Mouse (Mus musculus): ENCODE measurements at regions not wholly inside any gene's neighbourhood (a gene's known extent, or its start where the extent isn't known, plus 50 kb on each side); places are given as distances from the start of the nearest gene placed in this dataset.

GRCm38 (mm10) chr4:54646033-54646432 is 298.8 kb upstream of the Zfp462 start:
- DNase-seq (ENCODE audit: low spot score) = no peak

GRCm38 (mm10) chr4:54646459-54646858 is 298.4 kb upstream of the Zfp462 start:
- no peak for TF ChIP-seq POLR2A (IDR thresholded peaks at IDR 0.05; ENCODE audit: borderline replicate concordance, extremely low read depth, insufficient read depth, insufficient read length)
- no peak for ATAC-seq (ENCODE audit: low FRiP score, low read depth)
- 74% methylated on average over 8 of the region's 8 CpGs for WGBS

More at GRCm38 (mm10) chr4:54646033-54646432, 298.8 kb upstream of the Zfp462 start:
- Histone ChIP-seq H3K9me3 (ENCODE audit: control insufficient read depth, low read length) (no peaks in the 10 kb centered on the region), H3K36me3 (ENCODE audit: control insufficient read depth, insufficient read depth, low read length) (no peaks in the 10 kb centered on the region), H3K4me1 (ENCODE audit: control insufficient read depth, insufficient read depth, low read length) (no peaks in the 10 kb centered on the region), H3K4me2 (replicated peaks; ENCODE audit: low read depth, low read length, severe bottlenecking) (no peak overlapping the region), H3K27me3 (ENCODE audit: control insufficient read depth, insufficient read depth, low read length) (no peaks in the 10 kb centered on the region), H3K9ac (ENCODE audit: low read depth, low read length, severe bottlenecking) (no peak overlapping the region), H3K27ac (replicated peaks; ENCODE audit: low read depth, low read length) (no peak overlapping the region), H3K4me3 (replicated peaks; ENCODE audit: low read length) (no peak overlapping the region)
- no peak for TF ChIP-seq POLR2A (IDR thresholded peaks at IDR 0.05; ENCODE audit: borderline replicate concordance, extremely low read depth, insufficient read depth, insufficient read length)
- 84% methylated on average over 11 of the region's 11 CpGs for WGBS
- ATAC-seq (ENCODE audit: low FRiP score, low read depth) = no peak

DNA sequence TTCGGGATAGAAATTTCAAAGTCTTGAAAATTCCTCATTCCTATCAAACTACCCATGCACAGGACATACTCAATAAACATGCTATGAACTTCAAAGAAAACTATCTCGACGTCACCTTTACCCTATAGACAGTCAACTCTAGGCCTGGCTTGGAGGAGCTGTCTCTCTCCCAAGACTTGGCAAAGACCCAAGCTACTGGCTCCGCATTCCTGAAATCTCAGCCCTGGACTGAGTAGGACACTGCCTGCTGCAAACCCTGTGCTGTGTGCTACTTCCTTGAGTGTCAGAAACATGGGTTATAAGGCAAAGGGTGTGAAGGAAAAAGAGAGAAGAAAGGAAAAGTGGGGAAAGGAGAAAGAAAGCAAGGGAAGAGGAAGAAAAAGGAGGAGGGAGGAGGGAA is 296.6 kb upstream of the Zfp462 start:
- 73% methylated on average over 4 of the region's 4 CpGs for WGBS
- H3K9me3 ChIP-seq (ENCODE audit: control insufficient read depth, low read length) = no peaks in the 10 kb centered on the region
- ATAC-seq (ENCODE audit: low FRiP score, low read depth) (no peak), DNase-seq (ENCODE audit: low spot score) (no peak)
- no peak overlapping the region for H3K27ac ChIP-seq (replicated peaks; ENCODE audit: low read depth, low read length)
- H3K4me3 ChIP-seq (replicated peaks; ENCODE audit: low read length) = no peak overlapping the region
- no peaks in the 10 kb centered on the region for H3K36me3 ChIP-seq (ENCODE audit: control insufficient read depth, insufficient read depth, low read length)
- no peak overlapping the region for H3K9ac ChIP-seq (ENCODE audit: low read depth, low read length, severe bottlenecking)
- no peak for TF ChIP-seq POLR2A (IDR thresholded peaks at IDR 0.05; ENCODE audit: borderline replicate concordance, extremely low read depth, insufficient read depth, insufficient read length)
- H3K27me3 ChIP-seq (ENCODE audit: control insufficient read depth, insufficient read depth, low read length) = no peaks in the 10 kb centered on the region
- H3K4me2 ChIP-seq (replicated peaks; ENCODE audit: low read depth, low read length, severe bottlenecking) = no peak overlapping the region
- H3K4me1 ChIP-seq (ENCODE audit: control insufficient read depth, insufficient read depth, low read length) = 0 out of 2 replicates have a peak, but pooled peaks cover 9% of the 10 kb centered on the region

More at GRCm38 (mm10) chr4:54646459-54646858, 298.4 kb upstream of the Zfp462 start:
- H3K9ac ChIP-seq (ENCODE audit: low read depth, low read length, severe bottlenecking) = no peak overlapping the region
- H3K27me3 ChIP-seq (ENCODE audit: control insufficient read depth, insufficient read depth, low read length) = no peaks in the 10 kb centered on the region
- H3K36me3 ChIP-seq (ENCODE audit: control insufficient read depth, insufficient read depth, low read length) = no peaks in the 10 kb centered on the region
- no peak for DNase-seq (ENCODE audit: low spot score)
- no peak overlapping the region for H3K4me3 ChIP-seq (replicated peaks; ENCODE audit: low read length)
- no peak overlapping the region for H3K4me2 ChIP-seq (replicated peaks; ENCODE audit: low read depth, low read length, severe bottlenecking)
- no peaks in the 10 kb centered on the region for H3K4me1 ChIP-seq (ENCODE audit: control insufficient read depth, insufficient read depth, low read length)
- no peaks in the 10 kb centered on the region for H3K9me3 ChIP-seq (ENCODE audit: control insufficient read depth, low read length)
- no peak overlapping the region for H3K27ac ChIP-seq (replicated peaks; ENCODE audit: low read depth, low read length)

GRCm38 (mm10) chr4:54651646-54652110 is 293.2 kb upstream of the Zfp462 start:
- H3K27me3 ChIP-seq (ENCODE audit: control insufficient read depth, insufficient read depth, low read length) = no peaks in the 10 kb centered on the region
- H3K36me3 ChIP-seq (ENCODE audit: control insufficient read depth, insufficient read depth, low read length) = no peaks in the 10 kb centered on the region
- H3K4me1 ChIP-seq (ENCODE audit: control insufficient read depth, insufficient read depth, low read length) = 0 out of 2 replicates have a peak, but pooled peaks cover 10% of the 10 kb centered on the region
- ATAC-seq (ENCODE audit: low FRiP score, low read depth) (no peak), DNase-seq (ENCODE audit: low spot score) (no peak)
- H3K4me2 ChIP-seq (replicated peaks; ENCODE audit: low read depth, low read length, severe bottlenecking) = no peak overlapping the region
- no peak overlapping the region for H3K9ac ChIP-seq (ENCODE audit: low read depth, low read length, severe bottlenecking)
- H3K9me3 ChIP-seq (ENCODE audit: control insufficient read depth, low read length) = no peaks in the 10 kb centered on the region
- no peak overlapping the region for H3K27ac ChIP-seq (replicated peaks; ENCODE audit: low read depth, low read length)
- no peak for TF ChIP-seq POLR2A (IDR thresholded peaks at IDR 0.05; ENCODE audit: borderline replicate concordance, extremely low read depth, insufficient read depth, insufficient read length)
- H3K4me3 ChIP-seq (replicated peaks; ENCODE audit: low read length) = no peak overlapping the region

DNA sequence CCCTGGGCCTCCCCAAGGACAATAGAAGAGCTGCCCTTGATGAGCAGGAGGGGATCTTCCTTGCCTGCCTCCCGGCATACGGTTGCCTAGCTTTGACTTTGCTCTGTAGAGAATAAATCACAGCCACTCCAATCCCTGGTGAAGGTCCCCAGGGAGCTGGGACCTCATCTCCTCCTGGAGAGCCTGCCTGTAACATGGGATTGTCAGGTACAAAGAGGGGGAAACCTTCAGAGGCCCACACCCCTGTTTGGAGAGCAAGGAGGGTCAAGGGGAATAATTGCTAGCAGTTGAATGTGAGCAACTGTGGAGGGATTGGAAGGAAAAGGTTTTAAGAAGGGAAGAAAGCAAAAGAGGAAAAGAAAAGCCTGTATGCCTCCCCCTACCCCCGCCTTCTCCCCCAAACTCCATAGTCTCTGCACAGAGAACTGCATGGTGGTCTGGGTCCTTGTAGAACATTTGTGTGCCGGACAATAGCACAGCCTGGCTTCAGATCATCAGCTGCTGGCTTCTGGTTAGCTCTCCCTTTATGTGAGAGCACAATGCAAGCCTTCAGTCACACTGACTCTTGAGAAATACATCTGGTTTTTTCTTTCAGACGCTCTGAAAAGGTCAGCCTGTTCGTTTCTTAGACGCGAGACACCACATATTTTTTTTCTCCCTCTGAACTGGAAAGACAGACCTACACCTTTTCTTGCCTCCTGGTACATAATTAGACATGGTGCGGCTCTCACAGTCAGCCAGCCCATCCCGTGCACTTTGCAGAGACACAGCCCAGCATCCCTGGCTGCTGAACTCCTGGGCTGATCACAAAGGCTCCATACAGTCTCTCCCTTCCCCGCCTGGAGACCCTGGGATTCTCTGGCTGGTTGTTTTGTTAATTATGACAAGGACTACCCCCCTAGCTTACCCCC is 292.5 kb upstream of the Zfp462 start:
- Histone ChIP-seq H3K4me3 (replicated peaks; ENCODE audit: low read length) (no peak overlapping the region), H3K9ac (ENCODE audit: low read depth, low read length, severe bottlenecking) (no peak overlapping the region), H3K4me2 (replicated peaks; ENCODE audit: low read depth, low read length, severe bottlenecking) (no peak overlapping the region), H3K27ac (replicated peaks; ENCODE audit: low read depth, low read length) (no peak overlapping the region), H3K36me3 (ENCODE audit: control insufficient read depth, insufficient read depth, low read length) (no peaks in the 10 kb centered on the region), H3K9me3 (ENCODE audit: control insufficient read depth, low read length) (no peaks in the 10 kb centered on the region), H3K4me1 (ENCODE audit: control insufficient read depth, insufficient read depth, low read length) (0 out of 2 replicates have a peak, but pooled peaks cover 10% of the 10 kb centered on the region), H3K27me3 (ENCODE audit: control insufficient read depth, insufficient read depth, low read length) (no peaks in the 10 kb centered on the region)
- TF ChIP-seq POLR2A (IDR thresholded peaks at IDR 0.05; ENCODE audit: borderline replicate concordance, extremely low read depth, insufficient read depth, insufficient read length) = no peak
- DNase-seq (ENCODE audit: low spot score) (no peak), ATAC-seq (ENCODE audit: low FRiP score, low read depth) (peak; percentile 30; the same call in 1 of the 2 replicates)
- 45% methylated on average over 11 of the region's 11 CpGs for WGBS

Data from limb, embryonic 14.5 days (tissue).